Mouse (Mus musculus) thymus, postnatal 14 days (tissue): ENCODE results near the gene Zfyve27.

ENCODE experiments used
- DNase-seq: peaks from one replicate; pipeline ENCODE4 v3.0.0; 2021

The Zfyve27 gene

GRCm38 (mm10) chr19:42243401-42243800, 79.7 kb downstream of the Zfyve27 start:
- DNase-seq: no peak
